Comparison of ENCODE assay signal across 8 mouse cellular contexts in the genomic region with DNA sequence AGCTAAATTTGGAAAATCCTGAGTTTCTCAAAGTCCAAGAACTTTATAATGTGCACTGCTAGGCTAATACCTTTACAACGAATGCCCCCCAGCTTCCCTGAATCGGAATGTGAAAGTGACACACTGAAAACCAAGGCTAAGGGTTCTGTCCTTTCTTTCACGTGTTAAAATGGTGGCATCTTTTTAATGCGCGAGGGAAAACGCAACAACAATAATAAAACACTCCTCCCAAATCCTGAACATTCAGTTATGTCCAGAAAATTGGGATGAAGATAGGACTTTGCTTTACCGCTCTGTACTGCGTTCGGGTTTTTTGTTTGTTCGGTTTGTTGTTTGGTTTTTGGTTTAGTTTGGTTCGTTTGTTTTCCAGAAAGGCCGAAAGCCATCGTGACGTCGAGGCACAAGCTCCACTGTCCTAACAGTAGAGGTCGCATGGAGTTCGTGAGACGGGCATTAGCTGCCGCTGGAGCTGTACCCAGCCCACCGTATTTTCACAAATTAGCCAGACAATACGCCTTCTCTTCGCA. TPM values are rescaled to one million over a fixed set of nuclear protein-coding genes. Genes with fewer than 3 reads are reported as not detected.
A peak's percentile ranks its signal among the peaks of the same experiment; 100 is the strongest.
DNase-seq lines count a peak whose midpoint lies in the region; ATAC-seq and TF ChIP-seq lines count a peak whose summit lies in the region.

No protein-coding gene starts in this region.

- H3K27me3 ChIP-seq in G1E (ENCODE audit: insufficient read depth, low read length) = no peaks in the 10 kb centered on the region
- H3K27me3 ChIP-seq in forebrain, embryonic 15.5 days = no peaks in the 10 kb centered on the region
- no peaks in the 10 kb centered on the region for H3K27me3 ChIP-seq in lung, embryonic 14.5 days (ENCODE audit: insufficient read depth, low read length)

- TF ChIP-seq POLR2A in olfactory bulb, adult 2 months (IDR thresholded peaks at IDR 0.05; ENCODE audit: insufficient read depth, low read depth, low read length) = no peak

- H3K4me1 ChIP-seq in G1E (ENCODE audit: insufficient read depth, low read depth, low read length) = peaks cover 13% of the 10 kb centered on the region
- H3K4me1 ChIP-seq in forebrain, embryonic 15.5 days = peaks cover 12% of the 10 kb centered on the region; the same call in 1 of the 2 replicates
- peaks cover 5% of the 10 kb centered on the region; the same call in 1 of the 2 replicates for H3K4me1 ChIP-seq in lung, embryonic 14.5 days (ENCODE audit: insufficient read depth)
- H3K4me1 ChIP-seq in olfactory bulb, adult 2 months (ENCODE audit: control insufficient read depth, insufficient read depth, low read length) = 0 out of 2 replicates have a peak, but pooled peaks cover 2% of the 10 kb centered on the region

- TF ChIP-seq CTCF in G1E (IDR thresholded peaks at IDR 0.05; ENCODE audit: low read depth, low read length) = no peak
- peak; percentile 72 for TF ChIP-seq CTCF in layer of hippocampus, adult 2 months (conservative IDR thresholded peaks at IDR 0.05)
- peak; percentile 77 for TF ChIP-seq CTCF in lung, embryonic 14.5 days (IDR thresholded peaks at IDR 0.05; ENCODE audit: low read depth)
- 0 out of 2 replicates have a peak, but pooled peaks have one; percentile 15 for TF ChIP-seq CTCF in olfactory bulb, adult 2 months (IDR thresholded peaks at IDR 0.05; ENCODE audit: insufficient read depth, low read depth, low read length)

- H3K27ac ChIP-seq in forebrain, embryonic 15.5 days (replicated peaks) = peak overlapping the region; percentile 98
- H3K27ac ChIP-seq in layer of hippocampus, adult 2 months = peak overlapping the region; percentile 99
- H3K27ac ChIP-seq in lung, embryonic 14.5 days (ENCODE audit: low read depth) = peak overlapping the region; percentile 99
- H3K27ac ChIP-seq in olfactory bulb, adult 2 months (ENCODE audit: insufficient read depth, low read depth, low read length) = peak overlapping the region; percentile 82

- under 1% methylated on average over 22 of the region's 22 CpGs for WGBS in forebrain, embryonic 15.5 days
- WGBS in lung, embryonic 14.5 days = under 1% methylated on average over 22 of the region's 22 CpGs
- under 1% methylated on average over 22 of the region's 22 CpGs for WGBS in olfactory bulb, adult 2 months

- H3K4me2 ChIP-seq in forebrain, embryonic 15.5 days (replicated peaks) = peak overlapping the region; percentile 65
- peak overlapping the region; percentile 70 for H3K4me2 ChIP-seq in lung, embryonic 14.5 days

- ATAC-seq in G1E (ENCODE audit: extremely low read depth, insufficient number of reproducible peaks, low FRiP score, poor library complexity, severe bottlenecking) = 0 out of 2 replicates have a peak, but pooled peaks have one; percentile 47
- ATAC-seq in forebrain, embryonic 15.5 days (replicated peaks) = peak; percentile 70
- ATAC-seq in hematopoietic stem cell, adult 5-6 weeks (replicated peaks in 1 of 2; ENCODE audit: insufficient read depth in 1 of 2, low FRiP score in 2 of 2, low TSS enrichment in 1 of 2, low read depth in 1 of 2, poor library complexity in 2 of 2, severe bottlenecking in 2 of 2) = peak; percentile 68 to 74
- ATAC-seq in lung, embryonic 14.5 days (ENCODE audit: insufficient read depth) = peak; percentile 69

- H3K4me3 ChIP-seq in G1E (ENCODE audit: low read depth, low read length) = peak overlapping the region; percentile 81
- H3K4me3 ChIP-seq in forebrain, embryonic 15.5 days = peak overlapping the region; percentile 59
- peak overlapping the region; percentile 93 for H3K4me3 ChIP-seq in layer of hippocampus, adult 2 months
- peak overlapping the region; percentile 64 for H3K4me3 ChIP-seq in lung, embryonic 14.5 days (ENCODE audit: low read depth, low read length)
- peak overlapping the region; percentile 57 for H3K4me3 ChIP-seq in olfactory bulb, adult 2 months (ENCODE audit: insufficient read depth, low read depth, low read length)

- H3K36me3 ChIP-seq in G1E (replicated peaks) = no peaks in the 10 kb centered on the region
- no peaks in the 10 kb centered on the region for H3K36me3 ChIP-seq in forebrain, embryonic 15.5 days
- H3K36me3 ChIP-seq in lung, embryonic 14.5 days (ENCODE audit: insufficient read depth) = no peaks in the 10 kb centered on the region

- peak overlapping the region; percentile 77 for H3K9ac ChIP-seq in forebrain, embryonic 15.5 days (replicated peaks)
- peak overlapping the region; percentile 85 for H3K9ac ChIP-seq in lung, embryonic 14.5 days

- no peaks in the 10 kb centered on the region for H3K9me3 ChIP-seq in G1E (replicated peaks)
- H3K9me3 ChIP-seq in forebrain, embryonic 15.5 days = no peaks in the 10 kb centered on the region
- no peaks in the 10 kb centered on the region for H3K9me3 ChIP-seq in lung, embryonic 14.5 days (ENCODE audit: low read depth, low read length)

- peak; percentile 43 for DNase-seq in G1E (ENCODE audit: low spot score)
- DNase-seq in cerebellum, adult 11-12 months = peak; percentile 61
- peak; percentile 50 to 57 for DNase-seq in layer of hippocampus, adult 2 months (ENCODE audit: low spot score in 2 of 2)
- peak; percentile 93 for DNase-seq in lung, embryonic 14.5 days
- DNase-seq in thymus, postnatal 0 days (ENCODE audit: low spot score) = peak; percentile 70

RNA-seq across cellular contexts. Expression of gene Gsta4, which starts 6.3 kb away (rescaled TPM):
- 3.6 and 6.8 TPM in 2 replicates for total RNA-seq in G1E (2014; fragmentation: Nextera tagmentation)
- 3.2 and 4.5 TPM in 2 replicates for total RNA-seq in G1E (2017)
- 1.3 and 1.4 TPM in 2 replicates for polyA plus RNA-seq in G1E (2012)
- polyA plus RNA-seq in forebrain, embryonic 15.5 days (2015; fragmentation: Nextera tagmentation; extraction: Ambion mirVana) = 16.0 and 16.8 TPM in 2 replicates
- 12.8 and 21.2 TPM in 2 replicates for total RNA-seq in hematopoietic stem cell, adult 5-6 weeks (2017)
- total RNA-seq in layer of hippocampus, adult 2 months (2021) = 10 to 100 TPM; 48.4 to 50.1 TPM
- 48.4 and 58.0 TPM in 2 replicates for polyA plus RNA-seq in lung, embryonic 14.5 days (2014; fragmentation: Nextera tagmentation; extraction: Ambion mirVana)
- polyA plus RNA-seq in olfactory bulb, adult 2 months (2012; ENCODE audit: insufficient read depth, insufficient read length, low replicate concordance, missing spikeins) = not detected in 2 replicates
- polyA plus RNA-seq in thymus, postnatal 0 days (2015; fragmentation: Nextera tagmentation; extraction: Ambion mirVana) = 49.5 and 53.9 TPM in 2 replicates

RNA-seq across cellular contexts. Expression of gene Gsta1, which starts 54.2 kb away (rescaled TPM):
- total RNA-seq in G1E (2014; fragmentation: Nextera tagmentation) = not detected in 2 replicates
- total RNA-seq in G1E (2017) = not detected in 2 replicates
- not detected in 2 replicates for polyA plus RNA-seq in G1E (2012)
- not detected in 2 replicates for polyA plus RNA-seq in forebrain, embryonic 15.5 days (2015; fragmentation: Nextera tagmentation; extraction: Ambion mirVana)
- not detected in 2 replicates for total RNA-seq in hematopoietic stem cell, adult 5-6 weeks (2017)
- total RNA-seq in layer of hippocampus, adult 2 months (2021) = not detected
- not detected in 2 replicates for polyA plus RNA-seq in lung, embryonic 14.5 days (2014; fragmentation: Nextera tagmentation; extraction: Ambion mirVana)
- polyA plus RNA-seq in olfactory bulb, adult 2 months (2012; ENCODE audit: insufficient read depth, insufficient read length, low replicate concordance, missing spikeins) = not detected in 2 replicates
- polyA plus RNA-seq in thymus, postnatal 0 days (2015; fragmentation: Nextera tagmentation; extraction: Ambion mirVana) = 0.59 and 0.68 TPM in 2 replicates

Comparison
In these comparisons a context has a peak if more than half of its experiments do, and no peak if none do; other contexts are left out.
1. Peak in every context shown above with its lines: DNase-seq, ATAC-seq, H3K4me3 ChIP-seq and H3K27ac ChIP-seq.
2. DNase-seq: peak in every context shown above with its lines; median percentile 93 in lung, embryonic 14.5 days; 70 in thymus, postnatal 0 days; 61 in cerebellum, adult 11-12 months; 54 in layer of hippocampus, adult 2 months; 43 in G1E.